Mouse (Mus musculus): ENCODE results near the gene Moxd1. TPM values are rescaled to one million over a fixed set of nuclear protein-coding genes. Genes with fewer than 3 reads are reported as not detected.
"Not testable (repeated sequence)": the region's sequence is repeated elsewhere in the genome, so short reads cannot be mapped to it uniquely, and the experiment has no call there.

Moxd1 gene
- polyA plus RNA-seq, 1 experiment = 5.0 TPM

DNA sequence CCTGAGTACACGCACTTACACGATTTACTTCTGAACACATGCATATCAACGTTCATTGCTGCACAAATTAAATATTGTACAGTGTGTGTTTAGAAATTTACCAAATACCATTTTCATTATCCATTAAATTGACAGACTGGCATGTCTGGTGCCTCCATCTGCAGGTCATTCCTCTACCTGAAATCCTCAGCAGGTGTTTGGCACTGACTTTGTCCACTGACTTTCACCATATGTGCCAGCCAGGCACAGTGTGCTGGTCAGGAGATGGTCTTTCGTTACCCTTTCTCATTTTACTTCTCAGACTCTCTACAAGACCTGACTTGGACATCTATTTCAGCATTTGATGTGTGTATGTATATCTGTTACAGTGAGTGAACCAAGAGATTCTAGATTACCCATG, 99.7 kb downstream of the Moxd1 start:
- no peak for TF ChIP-seq POLR2A (IDR thresholded peaks at IDR 0.05; ENCODE audit: borderline replicate concordance, extremely low read depth, insufficient read depth, insufficient read length, poor library complexity, severe bottlenecking)
- TF ChIP-seq CTCF (IDR thresholded peaks at IDR 0.05; ENCODE audit: borderline replicate concordance, extremely low read depth, insufficient read depth, insufficient read length) = no peak
- no peak for DNase-seq (ENCODE audit: low read depth)

DNA sequence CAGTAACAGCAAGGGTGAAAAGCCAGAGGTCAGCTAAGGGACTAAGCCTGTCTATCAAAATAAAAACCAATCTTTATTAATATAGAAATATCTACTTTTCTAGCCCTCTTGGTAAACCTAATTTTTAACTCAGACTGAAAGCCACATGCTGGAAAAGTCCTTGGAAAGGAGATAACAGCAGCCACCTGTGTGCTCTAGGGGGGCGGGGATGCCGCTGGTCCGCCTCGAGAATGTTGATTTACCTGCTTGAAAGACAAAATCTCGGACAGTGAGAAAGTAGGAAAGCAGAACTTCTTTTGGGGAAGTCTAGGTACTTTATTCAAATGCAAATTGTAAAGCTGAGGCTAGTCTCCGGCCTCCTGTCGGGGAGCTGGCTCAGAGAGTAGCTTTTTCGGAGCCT, 103.9 kb downstream of the Moxd1 start:
- DNase-seq (ENCODE audit: low read depth) = not testable (repeated sequence)

DNA sequence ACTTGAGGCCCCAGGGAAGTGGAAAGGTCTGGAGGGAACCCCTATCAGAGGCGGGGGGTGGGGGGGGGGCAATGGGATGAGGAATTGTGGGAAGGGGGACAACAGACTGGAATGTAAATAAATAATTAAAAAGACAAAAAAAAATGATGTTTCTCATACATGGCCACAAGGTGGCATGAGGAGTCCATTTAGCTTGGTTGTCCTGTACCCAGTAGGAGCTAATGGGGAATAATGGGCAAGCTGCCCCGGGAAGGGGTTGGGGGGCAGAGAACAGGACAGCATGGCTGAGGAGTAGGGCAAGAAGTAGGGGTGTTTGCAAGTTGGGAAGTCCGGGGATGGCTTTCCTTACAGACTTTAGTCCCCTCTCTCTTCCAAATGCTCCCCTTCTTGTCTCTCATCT, 109.5 kb downstream of the Moxd1 start:
- TF ChIP-seq CTCF (IDR thresholded peaks at IDR 0.05; ENCODE audit: borderline replicate concordance, extremely low read depth, insufficient read depth, insufficient read length) (no peak), POLR2A (IDR thresholded peaks at IDR 0.05; ENCODE audit: borderline replicate concordance, extremely low read depth, insufficient read depth, insufficient read length, poor library complexity, severe bottlenecking) (no peak)
- DNase-seq (ENCODE audit: low read depth) = no peak

GRCm38 (mm10) chr10:24339593-24340143, 116.4 kb downstream of the Moxd1 start:
- no peak for DNase-seq (ENCODE audit: low read depth)

DNA sequence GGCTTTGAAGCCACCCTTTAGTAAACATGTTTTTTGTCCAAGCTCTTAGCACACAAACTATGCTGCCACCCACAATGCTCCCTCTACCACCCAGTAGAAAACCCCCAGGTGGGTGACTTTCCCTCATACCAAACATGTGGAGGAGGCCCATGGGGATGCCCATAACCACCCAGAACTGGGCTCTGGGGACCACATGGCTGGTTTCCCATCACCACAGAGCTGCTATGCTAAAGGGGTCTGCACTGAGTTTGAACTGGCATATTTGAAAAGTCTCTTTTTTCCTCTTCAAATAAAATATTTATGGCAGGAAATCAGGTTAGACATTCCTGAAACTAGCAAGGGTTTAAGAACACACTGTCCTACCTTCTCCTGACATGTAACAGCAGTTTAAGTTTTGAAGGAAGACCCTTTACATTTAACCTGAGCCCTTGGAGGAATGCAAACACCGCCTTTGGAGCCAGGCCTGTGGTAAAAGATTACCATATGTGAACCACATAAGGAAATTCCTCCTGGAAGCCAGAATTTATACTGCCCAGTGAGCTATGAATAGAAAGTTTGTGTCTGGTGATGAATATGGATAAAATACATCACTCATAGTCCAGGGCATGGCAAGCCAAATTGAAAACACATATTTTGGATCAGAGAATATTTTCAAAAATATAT, 117.4 kb downstream of the Moxd1 start:
- DNase-seq (ENCODE audit: low read depth) = no peak
- no peak for TF ChIP-seq CTCF (IDR thresholded peaks at IDR 0.05; ENCODE audit: borderline replicate concordance, extremely low read depth, insufficient read depth, insufficient read length)
- TF ChIP-seq POLR2A (IDR thresholded peaks at IDR 0.05; ENCODE audit: borderline replicate concordance, extremely low read depth, insufficient read depth, insufficient read length, poor library complexity, severe bottlenecking) = no peak

More at GRCm38 (mm10) chr10:24339593-24340143, 116.4 kb downstream of the Moxd1 start:
- TF ChIP-seq CTCF (IDR thresholded peaks at IDR 0.05; ENCODE audit: borderline replicate concordance, extremely low read depth, insufficient read depth, insufficient read length) (no peak), POLR2A (IDR thresholded peaks at IDR 0.05; ENCODE audit: borderline replicate concordance, extremely low read depth, insufficient read depth, insufficient read length, poor library complexity, severe bottlenecking) (no peak)

GRCm38 (mm10) chr10:24341214-24341589, 117.9 kb downstream of the Moxd1 start:
- no peak for TF ChIP-seq POLR2A (IDR thresholded peaks at IDR 0.05; ENCODE audit: borderline replicate concordance, extremely low read depth, insufficient read depth, insufficient read length, poor library complexity, severe bottlenecking)
- no peak for TF ChIP-seq CTCF (IDR thresholded peaks at IDR 0.05; ENCODE audit: borderline replicate concordance, extremely low read depth, insufficient read depth, insufficient read length)
- no peak for DNase-seq (ENCODE audit: low read depth)

- TF ChIP-seq CTCF (IDR thresholded peaks at IDR 0.05; ENCODE audit: borderline replicate concordance, extremely low read depth, insufficient read depth, insufficient read length) (no peak), POLR2A (IDR thresholded peaks at IDR 0.05; ENCODE audit: borderline replicate concordance, extremely low read depth, insufficient read depth, insufficient read length, poor library complexity, severe bottlenecking) (no peak)
- no peak for DNase-seq (ENCODE audit: low read depth)
These were observed 119.8 kb downstream of the Moxd1 start for GRCm38 (mm10) chr10:24343068-24343467.

Other genes with a start within 250 kb of the Moxd1 start
- gene Taar6, start 237.9 kb upstream of the Moxd1 start, polyA plus RNA-seq (2012; rRNA removed) = not detected in 2 replicates
- gene Taar7a, start 230.0 kb upstream of the Moxd1 start, polyA plus RNA-seq (2012; rRNA removed) = not detected in 2 replicates
- not detected in 2 replicates for gene Taar7b, start 223.6 kb upstream of the Moxd1 start, polyA plus RNA-seq (2012; rRNA removed)
- not detected in 2 replicates for gene Taar7d, start 196.3 kb upstream of the Moxd1 start, polyA plus RNA-seq (2012; rRNA removed)
- not detected in 2 replicates for gene Taar7e, start 185.9 kb upstream of the Moxd1 start, polyA plus RNA-seq (2012; rRNA removed)
- gene Taar7f, start 174.0 kb upstream of the Moxd1 start, polyA plus RNA-seq (2012; rRNA removed) = not detected in 2 replicates
- gene Taar8a, start 147.0 kb upstream of the Moxd1 start, polyA plus RNA-seq (2012; rRNA removed) = not detected in 2 replicates
- not detected in 2 replicates for gene Taar8b, start 131.2 kb upstream of the Moxd1 start, polyA plus RNA-seq (2012; rRNA removed)
- gene Taar8c, start 121.6 kb upstream of the Moxd1 start, polyA plus RNA-seq (2012; rRNA removed) = not detected in 2 replicates
- not detected in 2 replicates for gene Taar9, start 114.0 kb upstream of the Moxd1 start, polyA plus RNA-seq (2012; rRNA removed)
- 207 and 232 TPM in 2 replicates for gene Stx7, start 74.2 kb upstream of the Moxd1 start, polyA plus RNA-seq (2012; rRNA removed)